Mouse (Mus musculus) G1E (cell line): ENCODE data around the gene Tmem174. TPM values are rescaled to one million over a fixed set of nuclear protein-coding genes. Genes with fewer than 3 reads are reported as not detected.

Experiments
- ATAC-seq: 2 replicates; pipeline ENCODE4 v1.8.0; 2016; ENCODE audit warnings: mild to moderate bottlenecking; ENCODE audit not compliant: insufficient number of reproducible peaks, poor library complexity, low FRiP score, severe bottlenecking; ENCODE audit errors: extremely low read depth
- DNase-seq: peaks from one replicate; pipeline ENCODE4 v3.0.0; 2012; ENCODE audit warnings: low spot score
- H3K27me3 ChIP-seq: 2 replicates; pipeline ENCODE4 v1.6.1; 2012; ENCODE audit warnings: mild to moderate bottlenecking, low read length, inconsistent platforms; ENCODE audit not compliant: insufficient read depth
- H3K36me3 ChIP-seq: replicated peaks from 2 replicates; pipeline ENCODE3; 2012; ENCODE audit warnings: mild to moderate bottlenecking, inconsistent platforms
- H3K4me1 ChIP-seq: 2 replicates; pipeline ENCODE4 v1.6.1; 2012; ENCODE audit warnings: low read depth, low read length, inconsistent platforms, mixed read lengths; ENCODE audit not compliant: insufficient read depth
- H3K4me3 ChIP-seq: 2 replicates; pipeline ENCODE4 v1.5.1; 2012; ENCODE audit warnings: low read depth, mild to moderate bottlenecking, inconsistent platforms, low read length, moderate library complexity, mixed read lengths
- H3K9me3 ChIP-seq: replicated peaks from 2 replicates; pipeline ENCODE4 v1.6.1; 2012; ENCODE audit warnings: inconsistent platforms
- CTCF ChIP-seq: IDR thresholded peaks from 2 replicates; pipeline ENCODE4 v1.5.1; 2012; ENCODE audit warnings: low read depth, low read length, inconsistent platforms, mixed read lengths
- GATA1 ChIP-seq: IDR thresholded peaks from 2 replicates; pipeline ENCODE4 v1.6.1; 2012; ENCODE audit warnings: borderline replicate concordance, low read length, inconsistent platforms, mixed read lengths
- GATA2 ChIP-seq: IDR thresholded peaks from 2 replicates; pipeline ENCODE4 v1.6.1; 2012; ENCODE audit warnings: low read depth, low read length, inconsistent platforms, borderline replicate concordance
- POLR2AphosphoS5 ChIP-seq: IDR thresholded peaks from 2 replicates; pipeline ENCODE4 v1.6.1; 2012; ENCODE audit warnings: low read depth, low read length, inconsistent platforms; ENCODE audit not compliant: insufficient replicate concordance
- TAL1 ChIP-seq: conservative IDR thresholded peaks from 2 replicates; pipeline ENCODE4 v1.6.1; 2012; ENCODE audit warnings: low read depth, low read length, inconsistent platforms, mixed read lengths
- polyA plus RNA-seq: library from polyadenylated mRNA; stranded (reverse); fragments of >175 nt; gene quantifications from 2 replicates; pipeline ENCODE4 v1.2.3, GENCODE M21; 2012
- total RNA-seq, 2 experiments: library from RNA; stranded (forward) in 1 of 2; stranded (reverse) in 1 of 2; fragments of 200-1000 nt in 1 of 2; fragments of >200 nt in 1 of 2; fragmentation: Nextera tagmentation in 1 of 2; gene quantifications; 2 replicates each; pipeline ENCODE4 v1.2.3; 2014 to 2017

The Tmem174 gene
- total RNA-seq (2014; fragmentation: Nextera tagmentation) (not detected in 2 replicates), total RNA-seq (2017) (0.12 and 0.16 TPM in 2 replicates), polyA plus RNA-seq (not detected in 2 replicates)

DNA sequence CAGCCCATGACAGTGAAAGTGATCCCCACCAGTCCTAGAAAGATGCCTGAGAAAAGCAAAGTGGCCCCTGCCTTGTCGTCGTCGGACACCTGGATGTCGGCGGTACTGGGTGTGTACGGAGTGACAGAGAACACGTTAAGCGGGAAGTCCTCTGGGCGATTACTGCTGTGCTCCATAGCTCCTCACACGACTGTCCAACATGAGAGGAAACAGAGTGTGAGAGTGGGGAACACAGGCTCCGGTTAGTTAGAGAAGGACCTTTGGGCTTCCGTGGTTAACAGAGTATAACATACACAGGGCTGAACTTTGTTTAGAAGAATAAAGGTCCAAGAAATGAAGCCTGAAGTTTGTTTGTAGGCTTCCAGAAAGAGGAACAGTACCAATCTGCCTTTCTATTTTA, at the start of gene Tmem174:
Tmem174 (minus strand) TSS at position 266 of the 400 bp plus-strand sequence.
- no peaks in the 10 kb centered on the region for H3K36me3 ChIP-seq
- ATAC-seq (no peak), DNase-seq (no peak)
- no peak within 1 kb of the TSS for H3K4me3 ChIP-seq
- 0 out of 2 replicates have a peak, but pooled peaks cover 2% of the 10 kb centered on the region for H3K9me3 ChIP-seq
- no peaks in the 10 kb centered on the region for H3K4me1 ChIP-seq
- no peak for TF ChIP-seq TAL1
- no peak for TF ChIP-seq POLR2AphosphoS5
- TF ChIP-seq CTCF: no peak
- TF ChIP-seq GATA2: no peak
- no peak for TF ChIP-seq GATA1
- peaks cover 12% of the 10 kb centered on the region; the same call in 1 of the 2 replicates for H3K27me3 ChIP-seq

DNA sequence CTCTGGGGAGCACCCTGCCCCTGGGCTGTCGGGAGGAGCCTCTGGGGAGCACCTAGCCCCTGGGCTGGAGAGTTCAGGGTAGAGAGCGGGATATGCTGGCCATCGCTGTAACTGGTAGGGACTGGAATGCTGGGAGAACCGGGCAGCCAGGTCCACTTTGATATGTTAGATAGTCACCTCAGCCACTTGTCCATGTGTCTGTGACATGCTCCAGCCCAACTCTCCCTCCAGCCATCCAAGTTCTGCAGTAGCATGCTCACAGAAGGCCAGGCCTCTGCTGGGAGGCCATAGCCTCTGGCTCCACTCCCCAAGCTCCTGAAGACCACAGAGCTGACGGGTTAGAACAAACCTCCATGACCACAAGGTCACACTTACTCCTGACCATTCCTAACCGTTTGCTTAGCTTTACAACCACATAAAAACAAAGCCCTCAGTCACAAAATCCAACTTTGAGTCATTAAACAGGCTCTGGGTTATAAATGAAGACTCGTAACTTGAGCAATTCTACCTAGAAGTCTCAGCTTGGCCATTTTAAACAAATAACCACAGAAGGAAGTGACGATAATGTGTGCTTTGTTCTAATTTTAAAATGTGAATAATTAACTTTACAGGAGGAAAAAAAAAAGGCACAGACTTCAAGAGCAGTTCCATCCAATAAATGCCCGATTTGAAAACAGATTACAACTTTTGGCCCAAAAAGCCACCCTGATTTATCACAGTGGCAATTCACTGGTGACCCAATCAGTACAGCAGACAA, 47.1 kb upstream of the Tmem174 start:
- H3K4me3 ChIP-seq: no peak overlapping the region
- DNase-seq: no peak
- H3K4me1 ChIP-seq: no peaks in the 10 kb centered on the region
- no peaks in the 10 kb centered on the region for H3K36me3 ChIP-seq
- TF ChIP-seq GATA2 (no peak), GATA1 (no peak), CTCF (no peak), POLR2AphosphoS5 (no peak), TAL1 (no peak)
- no peaks in the 10 kb centered on the region for H3K9me3 ChIP-seq
- peaks cover 23% of the 10 kb centered on the region for H3K27me3 ChIP-seq
- ATAC-seq: no peak

DNA sequence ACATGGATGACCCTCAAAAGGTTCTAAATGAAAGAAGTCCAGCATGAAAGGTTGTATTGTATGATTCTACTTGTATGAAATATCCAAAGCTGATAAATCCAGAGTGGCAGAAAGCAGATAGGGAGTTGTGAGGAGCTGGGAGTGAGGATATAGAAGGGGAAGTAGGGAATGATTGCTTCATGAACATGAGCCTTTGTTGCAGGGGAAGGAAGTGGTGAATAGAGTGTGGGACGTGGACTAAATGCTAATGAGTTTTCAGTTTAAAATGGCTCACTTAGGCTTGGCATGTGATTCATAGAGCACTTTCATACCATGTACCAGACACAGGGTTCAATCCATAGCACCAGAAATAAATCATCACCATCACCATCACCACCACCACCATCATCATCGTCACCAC, 46.2 kb upstream of the Tmem174 start:
- H3K27me3 ChIP-seq: peaks cover 25% of the 10 kb centered on the region
- ATAC-seq (no peak), DNase-seq (no peak)
- no peaks in the 10 kb centered on the region for H3K4me1 ChIP-seq
- no peak overlapping the region for H3K4me3 ChIP-seq
- H3K36me3 ChIP-seq: no peaks in the 10 kb centered on the region
- TF ChIP-seq POLR2AphosphoS5 (no peak), GATA1 (no peak), TAL1 (no peak)
- no peaks in the 10 kb centered on the region for H3K9me3 ChIP-seq

DNA sequence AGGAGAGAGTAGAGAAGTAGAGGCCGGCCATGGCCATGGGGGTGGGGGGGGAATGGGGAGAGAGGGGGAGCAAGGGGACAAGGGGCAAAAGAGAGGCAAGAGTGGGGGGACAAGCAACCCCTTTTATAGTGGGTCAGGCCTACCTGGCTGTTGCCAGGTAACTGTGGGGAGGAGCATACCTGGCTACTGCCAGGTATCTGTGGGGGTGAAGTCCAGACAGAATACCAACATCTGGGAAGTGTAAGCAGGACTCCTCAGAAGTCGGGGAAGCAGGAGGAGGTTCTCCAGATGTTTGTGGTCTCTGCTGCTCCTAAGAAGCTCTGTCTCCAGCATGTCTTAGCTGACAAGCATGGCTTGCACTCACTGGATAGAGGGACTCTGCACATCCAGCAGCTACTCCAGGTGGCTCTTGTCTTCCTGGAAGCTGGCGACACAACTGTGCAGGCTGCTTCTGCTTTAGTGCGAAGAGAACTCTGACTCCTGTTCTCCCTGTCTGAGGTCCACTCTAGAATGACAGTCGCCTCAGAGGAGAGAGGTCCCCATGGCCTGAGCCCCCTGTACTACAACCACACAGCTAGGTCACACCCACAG, 43.4 kb upstream of the Tmem174 start:
- TF ChIP-seq GATA1 (no peak), GATA2 (no peak), TAL1 (no peak), CTCF (no peak), POLR2AphosphoS5 (no peak)

DNA sequence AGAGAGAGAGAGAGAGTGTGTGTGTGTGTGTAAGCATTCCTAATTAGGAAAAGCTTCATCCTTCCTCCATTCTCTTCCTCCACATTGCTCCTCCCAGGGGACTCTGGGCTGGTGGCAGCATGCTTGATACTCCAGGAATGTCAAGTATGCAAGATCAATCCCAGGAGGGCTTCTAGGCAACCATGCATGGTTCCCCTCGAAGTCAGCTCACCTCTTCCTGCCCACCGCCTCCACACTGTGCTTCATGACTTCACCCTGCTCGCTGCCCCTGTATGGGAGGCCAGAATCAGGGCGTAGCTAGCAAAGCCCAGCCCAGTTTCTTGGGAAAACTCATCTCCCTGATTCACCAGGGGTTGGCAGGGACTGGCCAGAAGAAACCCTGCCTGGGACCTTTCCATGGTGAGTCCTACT, 42.4 kb upstream of the Tmem174 start:
- ATAC-seq (no peak), DNase-seq (no peak)
- no peaks in the 10 kb centered on the region for H3K4me1 ChIP-seq
- no peaks in the 10 kb centered on the region for H3K36me3 ChIP-seq
- no peak overlapping the region for H3K4me3 ChIP-seq
- TF ChIP-seq GATA1 (no peak), GATA2 (no peak), TAL1 (no peak), CTCF (no peak), POLR2AphosphoS5 (no peak)
- no peaks in the 10 kb centered on the region for H3K9me3 ChIP-seq
- H3K27me3 ChIP-seq: peaks cover 28% of the 10 kb centered on the region

More for the DNA sequence above, 43.4 kb upstream of the Tmem174 start:
- no peaks in the 10 kb centered on the region for H3K36me3 ChIP-seq
- no peaks in the 10 kb centered on the region for H3K9me3 ChIP-seq
- H3K4me3 ChIP-seq: no peak overlapping the region
- peaks cover 25% of the 10 kb centered on the region for H3K27me3 ChIP-seq
- DNase-seq: no peak
- ATAC-seq: no peak
- no peaks in the 10 kb centered on the region for H3K4me1 ChIP-seq

DNA sequence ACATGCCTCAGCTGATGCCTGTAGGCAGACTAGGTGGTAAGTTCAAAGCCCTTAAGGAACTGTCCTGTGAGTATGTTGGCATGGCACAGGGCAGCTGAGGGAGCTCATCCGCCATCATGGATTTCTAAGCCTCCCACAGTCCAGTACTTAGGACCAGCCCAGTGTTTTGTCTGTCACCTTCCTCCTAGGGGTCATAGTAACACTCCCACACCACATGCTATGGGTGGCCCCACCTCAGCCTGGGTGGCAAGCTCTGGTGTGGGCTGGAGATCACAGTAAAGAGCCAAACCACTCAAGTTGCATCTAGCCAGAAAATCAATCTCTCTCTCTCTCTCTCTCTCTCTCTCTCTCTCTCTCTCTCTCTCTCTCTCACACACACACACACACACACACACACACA, 42.0 kb upstream of the Tmem174 start:
- H3K27me3 ChIP-seq: peaks cover 28% of the 10 kb centered on the region
- H3K36me3 ChIP-seq: no peaks in the 10 kb centered on the region
- TF ChIP-seq CTCF (no peak), GATA1 (no peak), GATA2 (no peak), POLR2AphosphoS5 (no peak), TAL1 (no peak)
- H3K4me3 ChIP-seq: no peak overlapping the region
- DNase-seq (no peak), ATAC-seq (no peak)
- H3K9me3 ChIP-seq: no peaks in the 10 kb centered on the region
- H3K4me1 ChIP-seq: no peaks in the 10 kb centered on the region

DNA sequence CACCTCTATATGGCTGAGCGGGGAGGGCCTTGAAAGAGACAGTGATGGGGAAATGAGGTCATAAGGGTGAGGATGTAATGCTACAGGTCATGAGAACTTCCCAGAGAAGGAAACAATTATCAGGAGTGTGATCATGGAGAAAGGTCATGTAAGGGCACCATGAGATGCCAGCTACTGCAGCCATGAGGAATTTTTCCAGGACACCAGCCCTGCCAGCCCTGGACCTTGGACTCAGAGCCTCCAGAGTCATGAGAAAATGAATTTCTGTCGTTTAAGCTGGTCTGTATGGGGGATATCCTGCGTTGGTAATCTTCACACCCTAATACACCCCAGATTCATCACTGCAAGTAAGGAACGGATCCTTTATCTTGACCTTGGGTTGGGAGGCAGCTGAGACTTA, 36.7 kb upstream of the Tmem174 start:
- Histone ChIP-seq H3K4me3 (no peak overlapping the region), H3K4me1 (no peaks in the 10 kb centered on the region), H3K36me3 (no peaks in the 10 kb centered on the region), H3K27me3 (peaks cover 10% of the 10 kb centered on the region), H3K9me3 (no peaks in the 10 kb centered on the region)
- DNase-seq (no peak), ATAC-seq (no peak)
- TF ChIP-seq POLR2AphosphoS5 (no peak), GATA1 (no peak), CTCF (no peak), GATA2 (no peak), TAL1 (no peak)
